Mouse (Mus musculus): ENCODE measurements around the gene Ctbp1. TPM values are rescaled to one million over a fixed set of nuclear protein-coding genes. Genes with fewer than 3 reads are reported as not detected.
A peak's percentile ranks its signal among the peaks of the same experiment; 100 is the strongest.

The Ctbp1 gene
- total and polyA plus RNA-seq, 3 experiments: 178 to 227 (median 213) TPM

- DNase-seq: no peak
Observed at GRCm38 (mm10) chr5:33254416-33254815, 20.4 kb downstream of the Ctbp1 start.

GRCm38 (mm10) chr5:33248186-33248585, 26.6 kb downstream of the Ctbp1 start:
- Histone ChIP-seq H3K27ac (peak overlapping the region; percentile 69), H3K79me2 (replicated peaks; ENCODE audit: control insufficient read depth, insufficient read depth, low read length) (no peaks in the 10 kb centered on the region), H3K4me1 (ENCODE audit: control insufficient read depth, insufficient read depth, low read length) (peaks cover 11% of the 10 kb centered on the region), H3K4me3 (no peak overlapping the region), H3K36me3 (ENCODE audit: control insufficient read depth, insufficient read depth, low read length) (peaks cover 6% of the 10 kb centered on the region), H3K9ac (ENCODE audit: low read depth, low read length) (no peak overlapping the region), H3K27me3 (ENCODE audit: control insufficient read depth, insufficient read depth, low read length) (no peaks in the 10 kb centered on the region)
- no peak for DNase-seq
- TF ChIP-seq EP300 (IDR thresholded peaks at IDR 0.05; ENCODE audit: insufficient read depth, low read depth, low read length): no peak
- 57% methylated on average over 11 of the region's 12 CpGs for WGBS
- intact Hi-C loops (cut with DNase I): no loop called here

More at GRCm38 (mm10) chr5:33254416-33254815, 20.4 kb downstream of the Ctbp1 start:
- H3K27ac ChIP-seq: no peak overlapping the region
- 52% methylated on average over 5 of the region's 5 CpGs for WGBS
- H3K36me3 ChIP-seq (ENCODE audit: control insufficient read depth, insufficient read depth, low read length): peaks cover 10% of the 10 kb centered on the region
- H3K4me1 ChIP-seq (ENCODE audit: control insufficient read depth, insufficient read depth, low read length): no peaks in the 10 kb centered on the region
- no peak overlapping the region for H3K4me3 ChIP-seq
- no peaks in the 10 kb centered on the region for H3K27me3 ChIP-seq (ENCODE audit: control insufficient read depth, insufficient read depth, low read length)
- TF ChIP-seq EP300 (IDR thresholded peaks at IDR 0.05; ENCODE audit: insufficient read depth, low read depth, low read length) (no peak), POLR2A (IDR thresholded peaks at IDR 0.05; ENCODE audit: insufficient read depth, low read depth, low read length) (no peak), CTCF (IDR thresholded peaks at IDR 0.05) (no peak)
- intact Hi-C loops (cut with DNase I): no loop called here
- no peaks in the 10 kb centered on the region; the same call in 1 of the 2 replicates for H3K79me2 ChIP-seq (replicated peaks; ENCODE audit: control insufficient read depth, insufficient read depth, low read length)
- no peak overlapping the region for H3K9ac ChIP-seq (ENCODE audit: low read depth, low read length)

- Histone ChIP-seq H3K9ac (ENCODE audit: low read depth, low read length) (no peak overlapping the region), H3K27me3 (ENCODE audit: control insufficient read depth, insufficient read depth, low read length) (no peaks in the 10 kb centered on the region), H3K27ac (peak overlapping the region; percentile 69), H3K4me1 (ENCODE audit: control insufficient read depth, insufficient read depth, low read length) (peaks cover 11% of the 10 kb centered on the region), H3K36me3 (ENCODE audit: control insufficient read depth, insufficient read depth, low read length) (peaks cover 6% of the 10 kb centered on the region), H3K79me2 (replicated peaks; ENCODE audit: control insufficient read depth, insufficient read depth, low read length) (no peaks in the 10 kb centered on the region), H3K4me3 (no peak overlapping the region)
- intact Hi-C loops (cut with DNase I): loop anchor here (1.0 kb wide), 1 partner anchor 44 kb away; no protein-coding TSS in a partner anchor
- TF ChIP-seq EP300 (IDR thresholded peaks at IDR 0.05; ENCODE audit: insufficient read depth, low read depth, low read length) (no peak), CTCF (IDR thresholded peaks at IDR 0.05) (peak; percentile 64)
- 79% methylated on average over 2 of the region's 2 CpGs for WGBS
- peak in 1 of 2 experiments; percentile 22 for DNase-seq
Observed at GRCm38 (mm10) chr5:33247387-33247786, 27.4 kb downstream of the Ctbp1 start.

DNA sequence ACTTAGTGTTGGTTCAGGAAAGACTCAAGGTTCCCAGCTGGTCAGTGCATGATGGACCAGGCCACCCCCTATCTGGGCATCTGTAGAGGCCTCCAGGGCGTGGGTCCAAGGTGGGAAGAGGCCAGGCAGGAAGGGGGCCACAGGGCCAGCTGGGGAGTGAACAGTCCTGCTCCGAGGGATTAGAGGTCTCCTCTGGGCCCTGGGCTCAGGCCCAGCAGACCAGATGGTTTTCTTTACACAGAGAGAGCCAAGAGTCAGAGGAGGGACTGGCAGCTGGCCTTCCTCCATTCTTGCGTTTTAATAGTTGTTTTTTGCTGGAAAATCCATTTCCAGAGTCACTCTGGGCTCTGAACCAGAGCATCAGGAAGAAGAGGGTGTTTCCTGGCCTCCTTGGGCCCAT, 29.1 kb downstream of the Ctbp1 start:
- Histone ChIP-seq H3K4me3 (no peak overlapping the region), H3K27ac (peak overlapping the region; percentile 40; the same call in 1 of the 2 replicates), H3K79me2 (replicated peaks; ENCODE audit: control insufficient read depth, insufficient read depth, low read length) (no peaks in the 10 kb centered on the region), H3K4me1 (ENCODE audit: control insufficient read depth, insufficient read depth, low read length) (peaks cover 11% of the 10 kb centered on the region), H3K36me3 (ENCODE audit: control insufficient read depth, insufficient read depth, low read length) (peaks cover 6% of the 10 kb centered on the region), H3K27me3 (ENCODE audit: control insufficient read depth, insufficient read depth, low read length) (no peaks in the 10 kb centered on the region), H3K9ac (ENCODE audit: low read depth, low read length) (no peak overlapping the region)
- peak; percentile 84 to 87 for DNase-seq
- WGBS: 20% methylated on average over 3 of the region's 3 CpGs
- intact Hi-C loops (cut with DNase I): no loop called here
- no peak for TF ChIP-seq CTCF (IDR thresholded peaks at IDR 0.05)
- no peak for TF ChIP-seq POLR2A (IDR thresholded peaks at IDR 0.05; ENCODE audit: insufficient read depth, low read depth, low read length)
- peak; percentile 64; the same call in 1 of the 2 replicates for TF ChIP-seq EP300 (IDR thresholded peaks at IDR 0.05; ENCODE audit: insufficient read depth, low read depth, low read length)

DNA sequence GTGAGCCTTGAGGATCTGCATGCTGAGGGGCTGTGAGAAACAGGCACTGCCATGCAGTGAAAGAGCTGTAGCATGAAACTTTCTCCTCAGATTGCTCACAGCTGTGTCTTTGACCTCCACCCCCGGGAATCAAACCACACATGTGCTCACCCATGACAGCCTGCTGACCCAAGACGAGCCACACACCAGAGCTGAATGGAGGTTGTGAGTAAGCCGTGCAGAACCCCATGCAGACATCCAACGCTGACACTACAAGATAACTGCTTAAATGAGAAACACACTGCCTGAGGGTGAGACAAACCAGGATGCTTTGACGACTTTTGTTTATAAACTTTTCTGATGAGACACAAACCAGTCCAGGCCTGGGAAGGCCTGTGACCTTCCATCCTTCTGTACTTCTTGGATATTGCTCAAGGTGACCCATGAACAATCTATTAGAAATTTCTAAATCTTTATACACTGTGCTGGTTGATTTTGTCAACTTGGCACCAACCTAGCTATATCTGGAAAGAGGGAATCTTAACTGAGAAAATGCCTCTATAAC, 30.3 kb downstream of the Ctbp1 start:
- Histone ChIP-seq H3K79me2 (replicated peaks; ENCODE audit: control insufficient read depth, insufficient read depth, low read length) (no peaks in the 10 kb centered on the region), H3K9ac (ENCODE audit: low read depth, low read length) (no peak overlapping the region), H3K27ac (peak overlapping the region; percentile 28; the same call in 1 of the 2 replicates), H3K4me1 (ENCODE audit: control insufficient read depth, insufficient read depth, low read length) (peaks cover 11% of the 10 kb centered on the region), H3K27me3 (ENCODE audit: control insufficient read depth, insufficient read depth, low read length) (no peaks in the 10 kb centered on the region), H3K4me3 (no peak overlapping the region), H3K36me3 (ENCODE audit: control insufficient read depth, insufficient read depth, low read length) (peaks cover 6% of the 10 kb centered on the region)
- intact Hi-C loops (cut with DNase I): no loop called here
- peak in 1 of 2 experiments; percentile 51 for DNase-seq
- WGBS: 62% methylated on average over 5 of the region's 5 CpGs
- TF ChIP-seq EP300 (IDR thresholded peaks at IDR 0.05; ENCODE audit: insufficient read depth, low read depth, low read length): no peak
- TF ChIP-seq CTCF (IDR thresholded peaks at IDR 0.05): no peak
- TF ChIP-seq POLR2A (IDR thresholded peaks at IDR 0.05; ENCODE audit: insufficient read depth, low read depth, low read length): no peak

GRCm38 (mm10) chr5:33239934-33240333, 34.9 kb downstream of the Ctbp1 start:
- Histone ChIP-seq H3K36me3 (ENCODE audit: control insufficient read depth, insufficient read depth, low read length) (no peaks in the 10 kb centered on the region), H3K27me3 (ENCODE audit: control insufficient read depth, insufficient read depth, low read length) (no peaks in the 10 kb centered on the region), H3K79me2 (replicated peaks; ENCODE audit: control insufficient read depth, insufficient read depth, low read length) (no peaks in the 10 kb centered on the region), H3K4me3 (no peak overlapping the region), H3K27ac (no peak overlapping the region; the same call in 1 of the 2 replicates), H3K9ac (ENCODE audit: low read depth, low read length) (no peak overlapping the region), H3K4me1 (ENCODE audit: control insufficient read depth, insufficient read depth, low read length) (peaks cover 1% of the 10 kb centered on the region)
- WGBS: 45% methylated on average over 3 of the region's 3 CpGs
- TF ChIP-seq CTCF (IDR thresholded peaks at IDR 0.05): no peak
- no peak for TF ChIP-seq EP300 (IDR thresholded peaks at IDR 0.05; ENCODE audit: insufficient read depth, low read depth, low read length)
- no peak for TF ChIP-seq POLR2A (IDR thresholded peaks at IDR 0.05; ENCODE audit: insufficient read depth, low read depth, low read length)
- intact Hi-C loops (cut with DNase I): no loop called here
- peak in 1 of 2 experiments; percentile 48 for DNase-seq

Measured in heart, adult 2 months (tissue).